Mouse (Mus musculus) embryonic facial prominence, embryonic 15.5 days (tissue): Measurements from ENCODE around the gene Ube4a. TPM values are rescaled to one million over a fixed set of nuclear protein-coding genes. Genes with fewer than 3 reads are reported as not detected.
"Not testable (repeated sequence)": the region's sequence is repeated elsewhere in the genome, so short reads cannot be mapped to it uniquely, and the experiment has no call there.

ENCODE experiments used
- ATAC-seq: fragments of 200-750 bp; cut with Nextera tagmentation; 2 replicates; pipeline ENCODE4 v1.8.0; 2017; ENCODE audit warnings: low read depth, moderate TSS enrichment; ENCODE audit not compliant: insufficient number of reproducible peaks, low FRiP score, low TSS enrichment
- H3K27ac ChIP-seq: fragments of 300-500 bp; sonication (generic); replicated peaks from 2 replicates; pipeline ENCODE4 v1.5.1; 2015; ENCODE audit warnings: mild to moderate bottlenecking, inconsistent platforms
- H3K27me3 ChIP-seq: fragments of 300-500 bp; sonication (generic); 2 replicates; pipeline ENCODE4 v1.6.1; 2015; ENCODE audit warnings: inconsistent platforms
- H3K36me3 ChIP-seq: fragments of 300-500 bp; sonication (generic); 2 replicates; pipeline ENCODE4 v1.6.1; 2015; ENCODE audit warnings: mild to moderate bottlenecking, inconsistent platforms
- H3K4me1 ChIP-seq: fragments of 300-500 bp; sonication (generic); 2 replicates; pipeline ENCODE4 v1.6.1; 2015; ENCODE audit warnings: inconsistent platforms
- H3K4me2 ChIP-seq: fragments of 300-500 bp; sonication (generic); replicated peaks from 2 replicates; pipeline ENCODE4 v1.6.1; 2015; ENCODE audit warnings: mild to moderate bottlenecking, inconsistent platforms
- H3K4me3 ChIP-seq: fragments of 300-500 bp; sonication (generic); replicated peaks from 2 replicates; pipeline ENCODE4 v1.5.1; 2015; ENCODE audit warnings: mild to moderate bottlenecking, inconsistent platforms
- H3K9ac ChIP-seq: fragments of 300-500 bp; sonication (generic); 2 replicates; pipeline ENCODE4 v1.6.1; 2015; ENCODE audit warnings: inconsistent platforms
- H3K9me3 ChIP-seq: fragments of 300-500 bp; sonication (generic); replicated peaks from 2 replicates; pipeline ENCODE4 v1.6.1; 2016; ENCODE audit warnings: inconsistent platforms
- WGBS: fragments of 180-500 bp; shearing (Covaris S2); methylation state at CpG from one replicate; pipeline ENCODE4 v1.1.7; 2015; 5-methylcytosine and 5-hydroxymethylcytosine counted together
- polyA plus RNA-seq: library from polyadenylated mRNA; unstranded; fragments of >200 nt; fragmentation: Nextera tagmentation; extraction: Ambion mirVana; gene quantifications from 2 replicates; pipeline ENCODE4 v1.2.1, GENCODE M21; 2015

Gene Ube4a
- polyA plus RNA-seq, 1 experiment from 2014 or later: 23.6 TPM

DNA sequence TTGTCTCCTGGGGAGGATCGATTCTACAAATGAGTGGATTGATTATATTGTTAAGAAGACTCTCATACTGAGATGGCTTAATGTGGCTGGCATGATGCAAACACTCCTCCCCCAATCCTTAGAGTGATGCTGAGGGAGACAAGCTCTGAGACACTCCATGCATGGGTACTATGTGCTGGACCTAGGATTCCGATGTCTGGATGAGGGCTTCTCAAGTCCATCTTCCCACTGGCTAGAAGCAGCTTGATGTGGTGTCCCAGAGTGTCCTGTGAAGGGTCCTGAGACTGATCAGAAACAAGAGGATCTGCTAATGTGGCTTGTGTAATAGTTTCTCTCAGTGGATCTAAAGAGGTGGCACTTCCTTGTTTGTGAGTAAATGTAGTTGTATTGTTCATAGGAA, 15.7 kb upstream of the Ube4a start:
- Histone ChIP-seq H3K9ac (no peak overlapping the region), H3K4me1 (no peaks in the 10 kb centered on the region), H3K36me3 (no peaks in the 10 kb centered on the region), H3K27ac (no peak overlapping the region), H3K27me3 (no peaks in the 10 kb centered on the region), H3K4me3 (no peak overlapping the region), H3K9me3 (no peaks in the 10 kb centered on the region), H3K4me2 (no peak overlapping the region)
- WGBS: 87% methylated on average over 2 of the region's 2 CpGs
- no peak for ATAC-seq

DNA sequence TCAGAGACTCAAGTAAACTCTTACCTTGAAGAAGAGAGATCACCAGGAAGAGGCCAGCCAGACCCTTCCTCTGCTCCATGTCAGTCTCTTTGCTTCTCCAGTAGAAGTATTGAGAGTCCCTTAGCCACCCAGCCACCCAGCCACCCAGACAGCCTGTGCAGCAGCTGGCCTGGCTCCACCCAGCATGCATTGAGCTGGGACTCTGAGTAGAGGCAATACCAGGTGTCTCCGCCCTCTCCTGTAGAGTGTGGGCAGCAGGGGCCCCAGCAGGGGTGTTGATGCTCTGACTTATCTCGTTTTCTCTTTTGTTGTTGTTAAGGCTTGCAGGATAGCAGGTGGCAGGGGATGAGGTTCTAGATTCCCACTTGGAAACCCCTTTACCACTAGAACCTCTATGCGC, 14.8 kb upstream of the Ube4a start, which contains the start of gene Cd3g:
Gene Cd3g (minus strand): TSS at position 190 of the 400 bp plus-strand sequence.
- H3K9me3 ChIP-seq: no peaks in the 10 kb centered on the region
- WGBS: 59% methylated on average over 3 of the region's 3 CpGs
- H3K27me3 ChIP-seq: no peaks in the 10 kb centered on the region
- H3K27ac ChIP-seq: no peak within 1 kb of the TSS
- H3K36me3 ChIP-seq: no peaks in the 10 kb centered on the region
- no peak for ATAC-seq
- no peaks in the 10 kb centered on the region for H3K4me1 ChIP-seq
- H3K9ac ChIP-seq: no peak within 1 kb of the TSS
- H3K4me2 ChIP-seq: no peak within 1 kb of the TSS
- no peak within 1 kb of the TSS for H3K4me3 ChIP-seq

DNA sequence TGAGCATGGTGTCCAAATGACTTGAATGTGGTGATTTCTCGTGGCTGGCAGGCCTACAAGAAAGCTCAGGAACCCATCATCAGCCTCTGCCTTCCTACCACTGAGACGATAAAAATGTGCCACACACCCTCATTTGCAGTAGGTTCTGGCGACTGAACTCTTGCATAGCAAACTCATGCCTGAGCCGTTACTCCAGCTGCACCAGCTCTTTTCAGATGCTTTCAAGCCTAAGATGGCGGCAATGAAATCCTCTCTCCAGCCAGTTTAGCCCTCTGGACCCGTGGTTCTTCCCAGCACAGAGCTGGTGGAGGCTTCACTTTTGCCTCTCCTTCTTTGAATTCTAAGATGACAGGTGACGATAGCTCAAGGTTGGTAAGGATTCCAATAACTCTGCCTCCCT, 14.4 kb upstream of the Ube4a start:
- WGBS: 66% methylated on average over 7 of the region's 7 CpGs
- no peak for ATAC-seq
- H3K4me1 ChIP-seq: no peaks in the 10 kb centered on the region
- no peak overlapping the region for H3K4me2 ChIP-seq
- H3K9ac ChIP-seq: no peak overlapping the region
- no peaks in the 10 kb centered on the region for H3K9me3 ChIP-seq
- no peak overlapping the region for H3K4me3 ChIP-seq
- H3K27ac ChIP-seq: no peak overlapping the region
- H3K27me3 ChIP-seq: no peaks in the 10 kb centered on the region
- H3K36me3 ChIP-seq: no peaks in the 10 kb centered on the region

DNA sequence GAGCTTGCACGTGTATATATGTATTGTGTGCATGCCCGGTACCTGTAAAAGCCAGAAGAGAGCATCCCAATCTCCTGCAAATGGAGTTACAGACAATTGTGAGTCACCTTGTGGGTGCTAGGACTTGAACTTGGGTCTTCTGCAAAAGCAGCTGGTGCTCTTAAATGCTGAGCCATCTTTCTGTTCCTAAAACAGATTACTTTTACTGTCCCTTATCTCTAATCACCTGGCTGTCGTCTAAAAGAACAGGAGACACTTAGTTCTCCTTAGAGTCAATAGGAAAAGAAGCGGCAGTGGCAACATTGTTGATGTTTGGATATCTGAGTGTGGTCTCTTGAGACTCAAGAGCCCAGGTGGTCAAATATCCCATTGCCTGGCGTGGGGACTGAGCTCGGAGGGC, 12.4 kb upstream of the Ube4a start:
- no peak for ATAC-seq
- Histone ChIP-seq H3K4me1 (no peaks in the 10 kb centered on the region), H3K27me3 (0 out of 2 replicates have a peak, but pooled peaks cover 3% of the 10 kb centered on the region), H3K4me3 (no peak overlapping the region), H3K9ac (no peak overlapping the region), H3K27ac (no peak overlapping the region), H3K9me3 (no peaks in the 10 kb centered on the region), H3K36me3 (no peaks in the 10 kb centered on the region), H3K4me2 (no peak overlapping the region)
- 66% methylated on average over 6 of the region's 6 CpGs for WGBS

DNA sequence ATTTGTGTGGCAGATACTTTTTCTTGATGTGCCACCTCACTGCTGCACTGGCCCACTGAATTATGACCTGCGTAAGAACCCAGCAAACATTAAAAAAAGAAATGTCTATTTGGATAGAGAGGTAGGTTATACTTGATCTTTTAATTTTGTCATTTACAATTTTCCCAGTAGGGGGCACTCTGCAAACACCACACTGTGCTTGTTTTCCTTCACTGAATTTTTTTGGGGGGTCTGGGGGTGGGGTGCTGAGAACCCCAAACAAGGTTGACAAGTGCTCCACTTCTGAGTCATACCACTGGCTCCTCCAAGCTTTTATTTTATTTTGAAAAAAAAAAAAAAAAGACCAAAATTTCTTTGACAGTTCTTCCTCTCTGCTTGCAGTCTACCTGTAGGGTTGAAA, 4.0 kb upstream of the Ube4a start:
- Histone ChIP-seq H3K9ac (no peak overlapping the region), H3K27me3 (0 out of 2 replicates have a peak, but pooled peaks cover 6% of the 10 kb centered on the region), H3K9me3 (no peaks in the 10 kb centered on the region), H3K27ac (no peak overlapping the region), H3K4me2 (no peak overlapping the region), H3K4me1 (peaks cover 11% of the 10 kb centered on the region), H3K36me3 (no peaks in the 10 kb centered on the region), H3K4me3 (no peak overlapping the region)
- WGBS: 57% methylated on average over 1 of the region's 1 CpGs
- ATAC-seq: no peak

DNA sequence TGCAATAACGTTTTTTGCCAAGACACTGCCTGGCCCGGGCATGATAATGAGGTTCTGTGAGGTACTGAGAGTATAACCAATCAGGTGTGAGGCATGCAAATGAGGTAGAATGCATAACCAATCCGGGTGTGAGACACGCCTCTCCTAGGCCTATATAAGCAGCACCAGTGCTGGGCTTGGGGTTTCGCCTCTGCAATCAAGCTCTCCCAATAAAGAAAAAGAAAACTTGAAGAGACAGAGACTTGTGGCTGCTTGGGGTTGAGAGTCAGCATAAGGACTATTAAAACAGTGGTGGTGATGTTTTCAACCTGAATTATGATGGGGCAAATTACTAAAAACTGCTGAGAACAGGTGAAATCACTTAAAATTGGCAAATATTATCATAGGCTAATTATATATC, 2.4 kb upstream of the Ube4a start:
- not testable (repeated sequence) for H3K9me3 ChIP-seq, H3K36me3 ChIP-seq, H3K9ac ChIP-seq, H3K27ac ChIP-seq, H3K4me3 ChIP-seq, H3K4me2 ChIP-seq, H3K27me3 ChIP-seq, ATAC-seq
- peaks cover 17% of the 10 kb centered on the region for H3K4me1 ChIP-seq
- WGBS: 85% methylated on average over 5 of the region's 5 CpGs

DNA sequence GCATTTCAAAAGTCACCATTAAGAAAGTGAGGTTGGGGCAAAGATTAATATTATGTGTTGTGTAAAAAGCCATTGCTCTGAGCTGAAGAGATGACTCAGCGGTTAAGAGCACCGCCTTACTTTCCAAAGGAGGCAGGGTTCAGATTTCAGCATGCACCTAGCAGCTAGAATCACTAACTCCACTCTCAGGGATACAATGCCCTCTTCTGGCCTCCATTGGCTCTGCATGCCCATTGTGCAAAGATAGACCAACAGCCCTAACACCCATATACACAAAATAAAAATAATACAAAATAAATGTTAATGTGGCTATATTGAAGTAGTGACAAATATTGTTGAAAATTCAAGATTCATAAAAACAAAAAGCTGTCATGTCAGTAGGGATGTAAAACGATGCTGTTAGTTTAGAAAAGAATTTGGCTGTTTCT, 1.4 kb upstream of the Ube4a start:
- Histone ChIP-seq H3K4me1 (peaks cover 17% of the 10 kb centered on the region), H3K36me3 (peaks cover 7% of the 10 kb centered on the region), H3K4me3 (no peak overlapping the region), H3K27ac (no peak overlapping the region), H3K4me2 (no peak overlapping the region), H3K27me3 (0 out of 2 replicates have a peak, but pooled peaks cover 3% of the 10 kb centered on the region), H3K9ac (no peak overlapping the region), H3K9me3 (no peaks in the 10 kb centered on the region)
- 23% methylated on average over 3 of the region's 3 CpGs for WGBS
- ATAC-seq: no peak

DNA sequence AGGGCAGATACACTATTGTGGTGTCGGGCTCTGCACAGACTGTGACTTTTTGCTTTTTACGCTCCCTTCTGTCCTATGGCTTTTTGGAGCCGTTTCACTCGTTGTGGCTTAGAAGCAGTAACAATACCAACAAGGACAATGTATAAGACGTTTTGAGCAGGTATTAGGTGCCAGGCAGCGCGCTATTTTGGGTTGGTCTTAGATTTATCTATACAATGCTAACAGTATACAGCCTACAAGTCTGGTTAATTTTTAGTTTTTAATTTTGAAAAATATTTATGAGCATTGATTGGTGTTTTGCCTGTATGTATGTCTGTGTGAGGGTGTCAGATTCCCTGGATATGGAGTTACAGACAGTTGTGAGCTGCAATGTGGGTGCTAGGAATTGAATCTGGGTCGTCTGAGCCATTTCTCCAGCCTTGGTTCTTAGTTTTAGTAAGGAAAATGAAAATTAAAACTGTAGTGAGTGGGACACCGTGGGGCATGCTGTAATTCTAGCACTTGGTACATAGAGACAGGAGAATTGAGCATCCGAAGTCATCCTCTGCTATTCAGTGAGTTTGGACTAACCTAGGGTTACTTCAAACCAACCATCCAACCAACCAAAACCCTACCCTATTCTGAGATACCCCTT, 550 bp upstream of the Ube4a start:
- H3K27ac ChIP-seq: peak overlapping the region; percentile 63
- ATAC-seq: no peak

DNA sequence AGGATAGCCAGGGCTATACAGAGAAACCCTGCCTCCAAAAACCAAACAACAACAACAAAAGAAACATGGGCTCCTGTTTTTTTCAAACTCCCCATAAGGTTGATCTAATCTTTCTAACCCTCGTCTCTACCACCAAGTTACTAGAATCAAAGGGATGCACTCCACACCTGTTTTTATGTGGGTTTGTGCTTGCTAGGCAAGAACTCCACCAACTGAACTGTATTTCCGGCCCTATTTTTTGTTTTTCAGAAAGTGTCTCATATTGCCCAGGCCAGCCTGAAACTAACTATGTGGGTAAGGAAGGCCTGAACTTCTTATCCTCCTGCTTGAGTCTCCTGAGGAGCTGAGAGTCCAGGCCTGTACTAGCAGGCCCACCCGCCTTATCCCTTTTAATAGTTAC, 11.0 kb downstream of the Ube4a start:
- no peak for ATAC-seq
- Histone ChIP-seq H3K27me3 (no peaks in the 10 kb centered on the region), H3K4me1 (no peaks in the 10 kb centered on the region), H3K36me3 (peaks cover 74% of the 10 kb centered on the region), H3K4me2 (no peak overlapping the region), H3K4me3 (no peak overlapping the region), H3K27ac (no peak overlapping the region), H3K9ac (no peak overlapping the region), H3K9me3 (no peaks in the 10 kb centered on the region)
- WGBS: 85% methylated on average over 3 of the region's 3 CpGs

More for the DNA sequence above, 550 bp upstream of the Ube4a start:
- WGBS: 12% methylated on average over 10 of the region's 10 CpGs
- peaks cover 17% of the 10 kb centered on the region for H3K4me1 ChIP-seq
- H3K36me3 ChIP-seq: peaks cover 15% of the 10 kb centered on the region
- peak overlapping the region; percentile 80 for H3K4me3 ChIP-seq
- H3K4me2 ChIP-seq: peak overlapping the region; percentile 67
- H3K9me3 ChIP-seq: no peaks in the 10 kb centered on the region
- peak overlapping the region; percentile 27 for H3K9ac ChIP-seq
- H3K27me3 ChIP-seq: 0 out of 2 replicates have a peak, but pooled peaks cover 3% of the 10 kb centered on the region

DNA sequence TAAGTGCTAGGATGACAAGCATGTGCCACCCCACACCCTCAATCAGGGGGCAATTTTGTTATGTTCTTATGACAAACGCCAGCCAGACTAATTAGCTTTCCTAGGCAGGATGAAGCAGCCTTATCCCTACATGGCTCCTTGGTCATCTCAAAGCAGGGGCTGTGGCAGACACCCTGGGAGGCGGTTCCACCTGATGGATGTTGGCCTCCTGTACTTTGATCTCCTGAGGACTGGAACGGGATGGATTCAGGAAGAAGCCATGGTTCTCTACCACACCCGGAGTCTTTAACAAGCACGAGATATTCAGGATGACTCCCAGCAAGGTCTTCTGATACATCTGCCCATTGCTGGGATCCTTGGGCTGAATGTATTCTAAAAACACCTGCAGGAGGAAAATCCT, 17.6 kb downstream of the Ube4a start:
- Histone ChIP-seq H3K36me3 (peaks cover 90% of the 10 kb centered on the region), H3K27me3 (no peaks in the 10 kb centered on the region), H3K4me1 (no peaks in the 10 kb centered on the region), H3K27ac (no peak overlapping the region), H3K9ac (no peak overlapping the region), H3K9me3 (no peaks in the 10 kb centered on the region), H3K4me2 (no peak overlapping the region), H3K4me3 (no peak overlapping the region)
- no peak for ATAC-seq
- WGBS: 86% methylated on average over 5 of the region's 5 CpGs

DNA sequence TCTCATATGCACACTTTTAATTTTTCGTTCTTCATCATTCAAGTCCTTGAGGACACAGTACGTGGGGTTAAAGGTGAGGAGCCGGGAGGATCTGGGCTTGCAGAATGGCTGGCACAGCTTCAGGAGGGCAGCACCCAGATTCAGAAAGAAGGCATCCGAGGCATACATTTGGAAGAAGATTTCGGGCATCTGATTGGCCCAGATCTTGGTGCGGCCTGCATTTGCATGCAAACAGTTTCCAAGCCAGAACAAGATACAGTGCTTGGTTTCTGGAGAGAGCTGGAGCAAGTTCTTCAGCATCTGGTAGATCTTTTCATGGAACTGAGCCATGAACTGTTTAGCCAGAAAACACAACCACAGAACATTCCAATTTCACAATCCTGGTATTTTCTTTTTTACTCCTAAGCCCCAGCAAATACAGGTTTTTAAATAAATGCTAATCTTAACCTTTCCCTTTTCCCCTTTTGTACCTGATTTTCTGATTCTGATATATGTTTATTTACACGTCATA, 19.2 kb downstream of the Ube4a start:
- Histone ChIP-seq H3K27ac (no peak overlapping the region), H3K9me3 (no peaks in the 10 kb centered on the region), H3K4me1 (no peaks in the 10 kb centered on the region), H3K9ac (no peak overlapping the region), H3K4me3 (no peak overlapping the region), H3K27me3 (no peaks in the 10 kb centered on the region), H3K36me3 (peaks cover 90% of the 10 kb centered on the region), H3K4me2 (no peak overlapping the region)
- no peak for ATAC-seq
- WGBS: 82% methylated on average over 7 of the region's 7 CpGs

DNA sequence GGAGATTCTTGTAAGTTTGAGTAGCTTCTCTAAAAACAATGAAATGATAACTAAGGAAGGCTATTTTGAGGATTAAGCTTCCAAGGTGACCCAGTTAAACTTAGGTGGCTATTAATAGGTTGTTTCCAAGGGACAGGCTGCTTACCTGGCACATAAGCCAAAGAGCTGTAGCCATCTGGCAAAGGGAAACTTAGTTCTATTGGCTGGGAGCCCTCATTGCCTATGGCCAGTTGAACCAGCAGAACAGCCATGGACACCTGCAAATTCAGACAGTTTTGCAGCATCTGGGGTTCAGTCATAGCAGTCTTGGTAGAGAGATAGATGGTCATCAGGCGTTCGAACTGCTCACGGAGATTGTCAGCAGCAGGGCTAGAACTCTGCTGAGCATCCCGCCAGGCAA, 23.0 kb downstream of the Ube4a start:
- Histone ChIP-seq H3K36me3 (peaks cover 84% of the 10 kb centered on the region), H3K9me3 (no peaks in the 10 kb centered on the region), H3K4me2 (no peak overlapping the region), H3K27me3 (no peaks in the 10 kb centered on the region), H3K4me3 (no peak overlapping the region), H3K27ac (no peak overlapping the region), H3K4me1 (no peaks in the 10 kb centered on the region), H3K9ac (no peak overlapping the region)
- 95% methylated on average over 4 of the region's 4 CpGs for WGBS
- no peak for ATAC-seq
